Mouse (Mus musculus) kidney, embryonic 16.5 days (tissue): ENCODE measurements at regions not wholly inside any gene's neighbourhood (a gene's known extent, or its start where the extent isn't known, plus 50 kb on each side); places are given as distances from the start of the nearest gene placed in this dataset.

Source experiments
- ATAC-seq: fragments of 200-750 bp; cut with Nextera tagmentation; 2 replicates; pipeline ENCODE4 v1.8.0; 2017; ENCODE audit warnings: moderate TSS enrichment; ENCODE audit not compliant: low FRiP score, low TSS enrichment
- H3K27ac ChIP-seq: fragments of 300-500 bp; sonication (generic); 2 replicates; pipeline ENCODE4 v1.5.1; 2014; ENCODE audit warnings: low read length
- H3K27me3 ChIP-seq: fragments of 300-500 bp; sonication (generic); 2 replicates; pipeline ENCODE4 v1.6.1; 2014; ENCODE audit warnings: low read length, control low read depth, mixed read lengths; ENCODE audit not compliant: insufficient read depth
- H3K36me3 ChIP-seq: fragments of 300-500 bp; sonication (generic); 2 replicates; pipeline ENCODE4 v1.6.1; 2014; ENCODE audit warnings: low read length, control low read depth, mixed read lengths; ENCODE audit not compliant: insufficient read depth
- H3K4me1 ChIP-seq: fragments of 300-500 bp; sonication (generic); 2 replicates; pipeline ENCODE4 v1.6.1; 2014; ENCODE audit warnings: low read length, control low read depth, mixed read lengths; ENCODE audit not compliant: insufficient read depth
- H3K4me2 ChIP-seq: fragments of 300-500 bp; sonication (generic); replicated peaks from 2 replicates; pipeline ENCODE4 v1.6.1; 2014; ENCODE audit warnings: low read depth, low read length
- H3K4me3 ChIP-seq: fragments of 300-500 bp; sonication (generic); 2 replicates; pipeline ENCODE4 v1.5.1; 2014; ENCODE audit warnings: mild to moderate bottlenecking, low read length
- H3K9ac ChIP-seq: fragments of 300-500 bp; sonication (generic); replicated peaks from 2 replicates; pipeline ENCODE4 v1.6.1; 2014; ENCODE audit warnings: low read length
- H3K9me3 ChIP-seq: fragments of 300-500 bp; sonication (generic); 2 replicates; pipeline ENCODE4 v1.6.1; 2016; ENCODE audit warnings: low read length, control low read depth
- WGBS: fragments of 180-500 bp; shearing (Covaris S2); extraction: QIAGEN DNeasy Blood & Tissue Kit; methylation state at CpG from one replicate; pipeline ENCODE4 v1.1.7; 2014; 5-methylcytosine and 5-hydroxymethylcytosine counted together

- no peaks in the 10 kb centered on the region for H3K36me3 ChIP-seq
Measured at GRCm38 (mm10) chr16:55480745-55481144, 183.0 kb upstream of the Zpld1 start.

GRCm38 (mm10) chr16:55480304-55480703, 182.5 kb upstream of the Zpld1 start:
- ATAC-seq = peak; percentile 82
- Histone ChIP-seq H3K36me3 (no peaks in the 10 kb centered on the region), H3K4me3 (no peak overlapping the region), H3K9ac (no peak overlapping the region), H3K27ac (no peak overlapping the region), H3K27me3 (0 out of 2 replicates have a peak, but pooled peaks cover 3% of the 10 kb centered on the region), H3K4me2 (no peak overlapping the region), H3K4me1 (peaks cover 5% of the 10 kb centered on the region; the same call in 1 of the 2 replicates), H3K9me3 (no peaks in the 10 kb centered on the region)
- 48% methylated on average over 7 of the region's 7 CpGs for WGBS

More at GRCm38 (mm10) chr16:55480745-55481144, 183.0 kb upstream of the Zpld1 start:
- WGBS = 76% methylated on average over 11 of the region's 11 CpGs
- H3K4me1 ChIP-seq = peaks cover 5% of the 10 kb centered on the region; the same call in 1 of the 2 replicates
- H3K27ac ChIP-seq = no peak overlapping the region
- no peak for ATAC-seq
- no peak overlapping the region for H3K4me2 ChIP-seq
- H3K27me3 ChIP-seq = 0 out of 2 replicates have a peak, but pooled peaks cover 3% of the 10 kb centered on the region
- H3K9me3 ChIP-seq = no peaks in the 10 kb centered on the region
- H3K9ac ChIP-seq = no peak overlapping the region
- H3K4me3 ChIP-seq = no peak overlapping the region

GRCm38 (mm10) chr16:55476544-55477208, 178.9 kb upstream of the Zpld1 start:
- Histone ChIP-seq H3K4me1 (peaks cover 5% of the 10 kb centered on the region; the same call in 1 of the 2 replicates), H3K27ac (no peak overlapping the region), H3K9me3 (no peaks in the 10 kb centered on the region), H3K27me3 (0 out of 2 replicates have a peak, but pooled peaks cover 3% of the 10 kb centered on the region), H3K36me3 (no peaks in the 10 kb centered on the region), H3K9ac (no peak overlapping the region), H3K4me2 (no peak overlapping the region), H3K4me3 (no peak overlapping the region)
- 22% methylated on average over 17 of the region's 17 CpGs for WGBS
- ATAC-seq = peak; percentile 12; the same call in 1 of the 2 replicates

- Histone ChIP-seq H3K4me1 (peaks cover 11% of the 10 kb centered on the region), H3K27ac (no peak overlapping the region), H3K36me3 (no peaks in the 10 kb centered on the region), H3K27me3 (0 out of 2 replicates have a peak, but pooled peaks cover 3% of the 10 kb centered on the region), H3K4me3 (no peak overlapping the region), H3K9ac (no peak overlapping the region), H3K4me2 (no peak overlapping the region), H3K9me3 (no peaks in the 10 kb centered on the region)
- WGBS = 58% methylated on average over 7 of the region's 7 CpGs
- no peak for ATAC-seq
Measured at GRCm38 (mm10) chr16:55474950-55475525, 177.3 kb upstream of the Zpld1 start.

GRCm38 (mm10) chr16:55471396-55471795, 173.6 kb upstream of the Zpld1 start:
- H3K4me2 ChIP-seq = 0 out of 2 replicates have a peak overlapping the region, but pooled peaks have one; percentile 29
- H3K27ac ChIP-seq = no peak overlapping the region
- H3K4me1 ChIP-seq = peaks cover 9% of the 10 kb centered on the region
- 35% methylated on average over 4 of the region's 4 CpGs for WGBS
- no peaks in the 10 kb centered on the region for H3K27me3 ChIP-seq
- no peaks in the 10 kb centered on the region for H3K36me3 ChIP-seq
- ATAC-seq = 0 out of 2 replicates have a peak, but pooled peaks have one; percentile 2
- no peak overlapping the region for H3K9ac ChIP-seq
- no peak overlapping the region for H3K4me3 ChIP-seq
- no peaks in the 10 kb centered on the region for H3K9me3 ChIP-seq

GRCm38 (mm10) chr16:55470721-55471120, 172.9 kb upstream of the Zpld1 start:
- peak; percentile 41; the same call in 1 of the 2 replicates for ATAC-seq
- Histone ChIP-seq H3K4me1 (peaks cover 9% of the 10 kb centered on the region), H3K27me3 (no peaks in the 10 kb centered on the region), H3K9me3 (no peaks in the 10 kb centered on the region), H3K36me3 (no peaks in the 10 kb centered on the region), H3K4me2 (peak overlapping the region; percentile 29), H3K4me3 (no peak overlapping the region), H3K27ac (no peak overlapping the region), H3K9ac (no peak overlapping the region)
- WGBS = 32% methylated on average over 13 of the region's 13 CpGs

GRCm38 (mm10) chr16:55469703-55470102, 171.9 kb upstream of the Zpld1 start:
- Histone ChIP-seq H3K4me1 (peaks cover 9% of the 10 kb centered on the region), H3K4me2 (no peak overlapping the region), H3K36me3 (no peaks in the 10 kb centered on the region), H3K27me3 (no peaks in the 10 kb centered on the region), H3K9ac (no peak overlapping the region), H3K9me3 (no peaks in the 10 kb centered on the region), H3K4me3 (no peak overlapping the region), H3K27ac (no peak overlapping the region)
- 71% methylated on average over 3 of the region's 3 CpGs for WGBS
- no peak for ATAC-seq

- Histone ChIP-seq H3K36me3 (no peaks in the 10 kb centered on the region), H3K27me3 (no peaks in the 10 kb centered on the region), H3K4me3 (no peak overlapping the region), H3K9ac (no peak overlapping the region), H3K4me2 (no peak overlapping the region), H3K27ac (no peak overlapping the region), H3K4me1 (peaks cover 9% of the 10 kb centered on the region), H3K9me3 (no peaks in the 10 kb centered on the region)
- WGBS = 55% methylated on average over 9 of the region's 9 CpGs
- peak; percentile 68 for ATAC-seq
Measured at GRCm38 (mm10) chr16:55468833-55469458, 171.2 kb upstream of the Zpld1 start.

- H3K9ac ChIP-seq = no peak overlapping the region
- no peaks in the 10 kb centered on the region for H3K36me3 ChIP-seq
- no peaks in the 10 kb centered on the region for H3K9me3 ChIP-seq
- no peak overlapping the region for H3K27ac ChIP-seq
- 0 out of 2 replicates have a peak, but pooled peaks have one; percentile 39 for ATAC-seq
- H3K27me3 ChIP-seq = no peaks in the 10 kb centered on the region
- no peak overlapping the region for H3K4me2 ChIP-seq
- H3K4me3 ChIP-seq = no peak overlapping the region
- no peaks in the 10 kb centered on the region for H3K4me1 ChIP-seq
Measured at GRCm38 (mm10) chr16:55460519-55460918, 162.7 kb upstream of the Zpld1 start.

GRCm38 (mm10) chr16:55447581-55447980, 149.8 kb upstream of the Zpld1 start:
- no peaks in the 10 kb centered on the region for H3K27me3 ChIP-seq
- no peaks in the 10 kb centered on the region for H3K9me3 ChIP-seq
- WGBS = 80% methylated on average over 3 of the region's 3 CpGs
- ATAC-seq = no peak
- no peaks in the 10 kb centered on the region for H3K36me3 ChIP-seq
- no peaks in the 10 kb centered on the region for H3K4me1 ChIP-seq
- no peak overlapping the region for H3K27ac ChIP-seq
- no peak overlapping the region for H3K4me3 ChIP-seq
- no peak overlapping the region for H3K4me2 ChIP-seq
- no peak overlapping the region for H3K9ac ChIP-seq
